Mouse (Mus musculus): ENCODE measurements at regions not wholly inside any gene's neighbourhood (a gene's known extent, or its start where the extent isn't known, plus 50 kb on each side); places are given as distances from the start of the nearest gene placed in this dataset.

GRCm38 (mm10) chr12:104637046-104638032, 114.4 kb downstream of the Dicer1 start:
- no peak for TF ChIP-seq CTCF (IDR thresholded peaks at IDR 0.05; ENCODE audit: low read depth)
- peak; percentile 40 for DNase-seq
- H3K9ac ChIP-seq = no peak overlapping the region
- no peaks in the 10 kb centered on the region for H3K4me1 ChIP-seq (ENCODE audit: insufficient read depth)
- H3K27ac ChIP-seq (ENCODE audit: low read depth, low read length) = no peak overlapping the region
- H3K9me3 ChIP-seq (ENCODE audit: low read length) = no peaks in the 10 kb centered on the region
- ATAC-seq = peak; percentile 72
- 0 out of 2 replicates have a peak overlapping the region, but pooled peaks have one; percentile 2 for H3K4me3 ChIP-seq (ENCODE audit: low read depth, low read length)
- H3K27me3 ChIP-seq (ENCODE audit: insufficient read depth, low read length) = 0 out of 2 replicates have a peak, but pooled peaks cover 3% of the 10 kb centered on the region
- H3K4me2 ChIP-seq (ENCODE audit: low read depth) = peak overlapping the region; percentile 25
- no peaks in the 10 kb centered on the region for H3K36me3 ChIP-seq (ENCODE audit: insufficient read depth)
- 12% methylated on average over 33 of the region's 33 CpGs for WGBS

- H3K4me3 ChIP-seq (ENCODE audit: low read depth, low read length) = no peak overlapping the region
- WGBS = 64% methylated on average over 12 of the region's 12 CpGs
- H3K27ac ChIP-seq (ENCODE audit: low read depth, low read length) = no peak overlapping the region
- H3K4me2 ChIP-seq (ENCODE audit: low read depth) = no peak overlapping the region
- ATAC-seq (no peak), DNase-seq (no peak)
- TF ChIP-seq CTCF (IDR thresholded peaks at IDR 0.05; ENCODE audit: low read depth) = no peak
- no peak overlapping the region for H3K9ac ChIP-seq
- no peaks in the 10 kb centered on the region for H3K4me1 ChIP-seq (ENCODE audit: insufficient read depth)
- no peaks in the 10 kb centered on the region for H3K9me3 ChIP-seq (ENCODE audit: low read length)
- 0 out of 2 replicates have a peak, but pooled peaks cover 3% of the 10 kb centered on the region for H3K27me3 ChIP-seq (ENCODE audit: insufficient read depth, low read length)
- H3K36me3 ChIP-seq (ENCODE audit: insufficient read depth) = no peaks in the 10 kb centered on the region
Observed at GRCm38 (mm10) chr12:104636474-104636873, 115.3 kb downstream of the Dicer1 start.

- 41% methylated on average over 10 of the region's 10 CpGs for WGBS
- Histone ChIP-seq H3K9ac (no peak overlapping the region), H3K36me3 (ENCODE audit: insufficient read depth) (no peaks in the 10 kb centered on the region), H3K4me3 (ENCODE audit: low read depth, low read length) (no peak overlapping the region), H3K4me1 (ENCODE audit: insufficient read depth) (no peaks in the 10 kb centered on the region), H3K27me3 (ENCODE audit: insufficient read depth, low read length) (0 out of 2 replicates have a peak, but pooled peaks cover 3% of the 10 kb centered on the region), H3K9me3 (ENCODE audit: low read length) (no peaks in the 10 kb centered on the region), H3K27ac (ENCODE audit: low read depth, low read length) (no peak overlapping the region), H3K4me2 (ENCODE audit: low read depth) (no peak overlapping the region)
- TF ChIP-seq CTCF (IDR thresholded peaks at IDR 0.05; ENCODE audit: low read depth) = no peak
- ATAC-seq (no peak), DNase-seq (no peak)
Observed at GRCm38 (mm10) chr12:104634818-104635217, 116.9 kb downstream of the Dicer1 start.

- Histone ChIP-seq H3K4me2 (ENCODE audit: low read depth) (no peak overlapping the region), H3K27ac (ENCODE audit: low read depth, low read length) (no peak overlapping the region), H3K36me3 (ENCODE audit: insufficient read depth) (no peaks in the 10 kb centered on the region), H3K27me3 (ENCODE audit: insufficient read depth, low read length) (no peaks in the 10 kb centered on the region), H3K4me1 (ENCODE audit: insufficient read depth) (no peaks in the 10 kb centered on the region), H3K9ac (no peak overlapping the region), H3K9me3 (ENCODE audit: low read length) (no peaks in the 10 kb centered on the region), H3K4me3 (ENCODE audit: low read depth, low read length) (no peak overlapping the region)
- TF ChIP-seq CTCF (IDR thresholded peaks at IDR 0.05; ENCODE audit: low read depth) = no peak
- no peak for ATAC-seq
- DNase-seq = no peak
- 88% methylated on average over 3 of the region's 3 CpGs for WGBS
Observed at GRCm38 (mm10) chr12:104630590-104630989, 121.2 kb downstream of the Dicer1 start.

GRCm38 (mm10) chr12:104629449-104629848, 122.3 kb downstream of the Dicer1 start:
- ATAC-seq (peak; percentile 48; the same call in 1 of the 2 replicates), DNase-seq (peak; percentile 58)
- H3K27ac ChIP-seq (ENCODE audit: low read depth, low read length) = no peak overlapping the region
- H3K27me3 ChIP-seq (ENCODE audit: insufficient read depth, low read length) = no peaks in the 10 kb centered on the region
- WGBS = 74% methylated on average over 2 of the region's 2 CpGs
- H3K4me3 ChIP-seq (ENCODE audit: low read depth, low read length) = no peak overlapping the region
- no peaks in the 10 kb centered on the region for H3K36me3 ChIP-seq (ENCODE audit: insufficient read depth)
- TF ChIP-seq CTCF (IDR thresholded peaks at IDR 0.05; ENCODE audit: low read depth) = no peak
- no peak overlapping the region for H3K4me2 ChIP-seq (ENCODE audit: low read depth)
- H3K9me3 ChIP-seq (ENCODE audit: low read length) = no peaks in the 10 kb centered on the region
- H3K9ac ChIP-seq = no peak overlapping the region
- H3K4me1 ChIP-seq (ENCODE audit: insufficient read depth) = no peaks in the 10 kb centered on the region

- no peak for ATAC-seq
- Histone ChIP-seq H3K36me3 (ENCODE audit: insufficient read depth) (no peaks in the 10 kb centered on the region), H3K27ac (ENCODE audit: low read depth, low read length) (no peak overlapping the region), H3K4me1 (ENCODE audit: insufficient read depth) (no peaks in the 10 kb centered on the region), H3K4me2 (ENCODE audit: low read depth) (no peak overlapping the region), H3K9ac (no peak overlapping the region), H3K9me3 (ENCODE audit: low read length) (no peaks in the 10 kb centered on the region), H3K4me3 (ENCODE audit: low read depth, low read length) (no peak overlapping the region), H3K27me3 (ENCODE audit: insufficient read depth, low read length) (no peaks in the 10 kb centered on the region)
- no peak for TF ChIP-seq CTCF (IDR thresholded peaks at IDR 0.05; ENCODE audit: low read depth)
- 84% methylated on average over 5 of the region's 5 CpGs for WGBS
- DNase-seq = no peak
Observed at GRCm38 (mm10) chr12:104626054-104626453, 125.7 kb downstream of the Dicer1 start.
